Mouse (Mus musculus): ENCODE measurements around the gene Abt1. TPM values are rescaled to one million over a fixed set of nuclear protein-coding genes. Genes with fewer than 3 reads are reported as not detected.

The Abt1 gene
- total RNA-seq (2021) = 1 to 10 TPM; 9.0 to 9.5 TPM
- long read RNA-seq, experiment 1, full-length matches to known transcripts = 34 of 36 reads
- long read RNA-seq, experiment 1, partial matches to known transcripts = 0 of 36 reads
- long read RNA-seq, experiment 1, other reads (novel, unspliced or antisense) = 2 of 36 reads
- long read RNA-seq, experiment 2, full-length matches to known transcripts = 36 of 36 reads
- long read RNA-seq, experiment 2, partial matches to known transcripts = 0 of 36 reads
- long read RNA-seq, experiment 2, other reads (novel, unspliced or antisense) = 0 of 36 reads

DNA sequence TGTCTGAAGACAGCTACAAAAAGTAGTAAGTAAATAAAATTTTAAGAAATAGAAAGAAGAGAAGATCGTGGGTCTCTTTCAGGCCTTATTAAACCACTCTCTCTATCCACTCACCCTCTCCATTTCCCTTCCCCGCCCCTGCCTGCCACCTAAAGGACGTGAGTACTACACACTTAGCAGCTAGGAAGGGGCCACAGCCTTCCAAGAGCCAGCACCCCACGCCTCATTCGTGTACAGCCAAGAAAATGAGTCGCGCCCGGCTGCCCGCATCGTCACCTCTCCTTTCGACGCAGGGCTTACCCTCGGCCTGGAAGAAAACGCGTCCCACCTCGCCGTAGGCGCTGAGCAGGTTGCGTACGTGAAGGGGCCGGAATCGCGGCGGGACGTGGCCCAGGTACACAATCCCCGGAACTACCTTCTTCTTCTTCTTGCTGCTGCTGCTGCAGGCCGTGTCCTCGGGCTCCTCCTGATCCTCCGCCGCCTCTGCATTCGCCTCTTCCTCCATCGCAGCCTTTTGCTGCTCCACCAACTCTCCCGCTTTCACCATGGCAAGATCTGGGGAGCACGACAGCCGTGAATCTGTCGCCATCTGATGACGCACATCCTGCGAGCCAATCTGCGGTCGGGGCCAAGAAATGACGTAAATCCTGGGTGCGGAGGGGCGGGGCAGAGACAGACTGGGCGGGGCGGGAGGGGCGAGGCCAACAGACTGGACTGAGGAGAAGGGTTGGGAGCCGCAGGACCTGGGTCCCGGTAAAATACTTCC lies at the start of gene Abt1:
Gene Abt1, minus strand, starts transcription at position 581 of the 766 bp plus-strand sequence.
- DNase-seq (ENCODE audit: low spot score in 2 of 2) = peak; percentile 95 to 97

DNA sequence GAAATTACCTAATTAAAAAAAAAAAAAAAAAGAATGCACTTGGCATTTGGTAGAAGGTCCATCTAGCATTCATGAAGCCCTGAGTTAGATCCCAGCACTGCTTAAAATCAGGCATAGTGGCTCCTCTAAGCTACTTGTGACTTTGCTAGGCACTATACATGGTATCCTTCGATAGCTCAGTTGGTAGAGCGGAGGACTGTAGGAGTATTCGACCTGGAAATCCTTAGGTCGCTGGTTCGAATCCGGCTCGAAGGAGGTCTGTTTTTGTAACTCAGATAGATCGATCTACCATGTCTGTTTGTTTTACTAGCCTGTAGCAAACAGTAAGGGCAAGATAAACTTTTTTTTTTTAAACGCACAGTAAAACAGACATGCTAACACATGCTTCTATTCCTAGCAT lies 43.2 kb upstream of the Abt1 start:
- DNase-seq (ENCODE audit: low spot score in 2 of 2) = peak; percentile 68

- DNase-seq (ENCODE audit: low spot score in 2 of 2) = no peak
Measured at GRCm38 (mm10) chr13:23466306-23466705, 42.6 kb upstream of the Abt1 start.

DNA sequence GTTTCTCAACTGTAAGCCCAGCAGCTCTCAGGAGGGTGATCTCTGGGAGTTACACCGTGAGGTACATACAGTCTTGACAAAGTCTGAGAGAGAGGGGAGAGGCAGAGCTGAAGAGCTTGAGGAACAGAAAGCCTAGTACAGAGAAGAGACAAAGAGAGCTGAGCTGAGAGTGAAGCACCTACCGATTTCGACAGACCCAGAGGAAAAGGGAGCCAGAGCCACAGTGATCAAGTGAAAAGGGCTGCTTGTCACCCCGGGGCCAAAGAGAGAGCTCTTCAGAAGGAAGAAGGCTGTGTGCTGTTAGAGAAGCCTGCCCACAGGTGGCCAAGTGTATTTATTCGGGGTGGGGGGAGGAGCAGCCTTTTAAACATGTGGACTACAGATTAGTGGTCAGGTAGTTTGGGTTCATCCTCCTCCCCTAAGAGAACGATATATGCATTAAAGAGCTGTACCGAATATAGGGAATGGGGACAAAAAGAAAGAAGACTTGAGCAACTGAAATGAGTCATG lies 42.0 kb upstream of the Abt1 start, which contains the start of gene Btn1a1:
Gene Btn1a1, minus strand, starts transcription at position 302 of the 510 bp plus-strand sequence.
- no peak for DNase-seq (ENCODE audit: low spot score in 2 of 2)

GRCm38 (mm10) chr13:23464841-23465366 lies 41.2 kb upstream of the Abt1 start:
- no peak for DNase-seq (ENCODE audit: low spot score in 2 of 2)

GRCm38 (mm10) chr13:23464224-23464637 lies 40.6 kb upstream of the Abt1 start:
- peak; percentile 25 to 45 for DNase-seq (ENCODE audit: low spot score in 2 of 2)

GRCm38 (mm10) chr13:23463381-23464223 lies 39.9 kb upstream of the Abt1 start:
- peak; percentile 88 to 91 for DNase-seq (ENCODE audit: low spot score in 2 of 2)

GRCm38 (mm10) chr13:23462669-23463068 lies 39.0 kb upstream of the Abt1 start:
- DNase-seq (ENCODE audit: low spot score in 2 of 2) = no peak

GRCm38 (mm10) chr13:23462063-23462462 lies 38.4 kb upstream of the Abt1 start:
- no peak for DNase-seq (ENCODE audit: low spot score in 2 of 2)

- no peak for DNase-seq (ENCODE audit: low spot score in 2 of 2)
Measured at GRCm38 (mm10) chr13:23459264-23459846, 35.7 kb upstream of the Abt1 start.

DNA sequence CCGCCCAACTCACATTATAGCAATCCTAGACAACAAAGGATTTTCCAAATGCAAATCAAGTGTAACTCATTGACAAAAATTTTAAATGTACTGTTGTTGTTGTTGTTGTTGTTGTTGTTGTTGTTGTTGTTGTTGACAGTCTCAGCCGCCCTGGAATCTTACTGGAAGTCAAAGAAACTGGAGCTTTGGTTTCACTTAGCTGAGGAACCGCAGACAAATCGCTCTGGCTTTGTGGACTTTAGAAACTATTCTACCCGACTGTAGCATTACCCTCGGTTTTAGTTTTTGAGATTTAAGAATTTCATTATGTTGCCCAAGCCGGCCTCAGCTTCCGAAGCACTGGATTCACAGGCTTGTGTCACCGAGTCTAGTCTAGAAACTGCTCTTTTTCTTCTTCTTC lies 30.3 kb upstream of the Abt1 start:
- no peak for DNase-seq (ENCODE audit: low spot score in 2 of 2)

- peak; percentile 79 to 83 for DNase-seq (ENCODE audit: low spot score in 2 of 2)
Measured at GRCm38 (mm10) chr13:23453362-23453862, 29.7 kb upstream of the Abt1 start.

DNA sequence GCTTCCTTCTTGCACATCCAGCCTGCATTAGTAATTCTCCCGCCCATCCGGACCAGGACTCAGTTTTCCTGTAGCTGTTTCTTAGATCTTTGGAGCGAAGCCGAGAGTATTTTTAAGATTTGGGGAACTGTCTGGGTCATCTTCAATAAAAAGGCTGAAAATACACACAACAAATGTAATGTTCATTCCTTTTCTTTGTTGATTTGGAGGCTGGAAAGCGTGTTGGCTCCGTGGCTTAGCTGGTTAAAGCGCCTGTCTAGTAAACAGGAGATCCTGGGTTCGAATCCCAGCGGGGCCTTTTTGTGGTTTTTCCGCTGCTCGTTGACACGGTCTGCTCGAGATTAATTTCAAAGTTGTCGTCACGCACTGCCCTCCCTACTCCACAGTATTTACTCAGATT lies 26.7 kb upstream of the Abt1 start:
- peak; percentile 92 to 93 for DNase-seq (ENCODE audit: low spot score in 2 of 2)

GRCm38 (mm10) chr13:23449235-23450095 lies 25.8 kb upstream of the Abt1 start:
- DNase-seq (ENCODE audit: low spot score in 2 of 2) = peak; percentile 50 to 57

GRCm38 (mm10) chr13:23448758-23449157 lies 25.1 kb upstream of the Abt1 start:
- DNase-seq (ENCODE audit: low spot score in 2 of 2) = no peak

DNA sequence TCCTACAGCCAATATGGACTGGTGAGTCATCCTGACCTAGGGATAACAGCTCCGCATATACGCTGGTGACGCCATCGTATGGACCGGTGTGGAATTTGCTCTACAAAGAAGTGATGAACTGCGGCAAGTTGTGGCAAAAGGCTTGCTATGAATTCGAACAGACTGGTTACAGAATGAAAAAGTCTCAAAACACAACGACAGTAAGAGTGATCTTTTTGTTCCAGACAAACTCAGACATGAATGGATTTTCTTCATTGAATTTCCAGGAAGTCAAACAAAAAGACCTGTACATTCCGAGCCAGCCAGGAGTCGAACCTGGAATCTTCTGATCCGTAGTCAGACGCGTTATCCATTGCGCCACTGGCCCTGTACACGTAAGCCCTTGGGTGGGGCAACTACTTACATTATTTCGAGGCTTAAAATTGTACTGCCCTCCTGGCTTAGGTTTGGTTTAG lies 22.9 kb upstream of the Abt1 start:
- peak; percentile 87 to 88 for DNase-seq (ENCODE audit: low spot score in 2 of 2)

DNA sequence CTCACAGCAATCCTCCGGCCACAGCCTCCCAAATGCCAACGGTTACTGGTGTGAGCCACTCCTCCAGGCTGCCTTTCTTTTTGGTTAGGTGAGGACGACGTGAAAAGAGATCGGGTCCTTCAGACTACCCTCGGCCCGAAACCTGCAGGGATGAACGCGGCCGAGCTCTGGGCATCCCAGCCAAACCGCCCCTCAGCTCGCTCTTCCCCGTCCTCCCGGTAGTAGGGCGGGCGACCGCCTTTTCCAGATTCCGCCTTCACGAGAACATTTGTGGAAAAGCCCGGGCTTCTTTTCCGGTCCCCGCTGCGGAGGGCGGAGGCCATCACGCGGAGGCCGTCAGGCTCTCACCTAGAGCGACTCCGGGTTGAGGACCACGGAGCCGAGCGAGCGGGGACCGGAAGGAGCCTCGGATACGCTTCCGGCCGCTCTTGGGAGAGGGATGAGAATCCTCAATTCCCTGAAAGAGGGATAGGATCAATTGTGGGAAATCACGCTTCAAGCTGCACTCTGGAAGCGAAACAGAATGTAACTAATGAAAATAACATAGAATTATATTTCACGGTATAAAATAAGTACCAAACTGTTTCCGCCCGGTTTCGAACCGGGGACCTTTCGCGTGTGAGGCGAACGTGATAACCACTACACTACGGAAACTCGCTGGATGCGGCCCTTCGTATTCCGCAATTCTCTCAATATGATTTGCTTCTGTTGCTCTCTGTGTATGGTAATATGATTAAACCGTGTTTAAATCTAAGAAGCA lies 22.1 kb upstream of the Abt1 start:
- DNase-seq (ENCODE audit: low spot score in 2 of 2) = peak; percentile 91 to 94

GRCm38 (mm10) chr13:23445156-23445555 lies 21.5 kb upstream of the Abt1 start:
- DNase-seq (ENCODE audit: low spot score in 2 of 2) = no peak

- DNase-seq (ENCODE audit: low spot score in 2 of 2) = no peak
Measured at GRCm38 (mm10) chr13:23444451-23444850, 20.8 kb upstream of the Abt1 start.
